Mouse (Mus musculus) intestine, postnatal 0 days (tissue): ENCODE measurements around the gene Gm20605. TPM values are rescaled to one million over a fixed set of nuclear protein-coding genes. Genes with fewer than 3 reads are reported as not detected.

Experiments
- ATAC-seq: fragments of 200-750 bp; cut with Nextera tagmentation; 2 replicates; pipeline ENCODE4 v1.8.0; 2017; ENCODE audit warnings: mild to moderate bottlenecking, moderate TSS enrichment, moderate library complexity
- H3K27ac ChIP-seq: fragments of 300-500 bp; sonication (generic); 2 replicates; pipeline ENCODE4 v1.5.1; 2014; ENCODE audit warnings: mild to moderate bottlenecking, low read depth, low read length, moderate library complexity
- H3K27me3 ChIP-seq: fragments of 300-500 bp; sonication (generic); replicated peaks from 2 replicates; pipeline ENCODE4 v1.6.1; 2014; ENCODE audit warnings: low read length, mixed read lengths; ENCODE audit not compliant: control insufficient read depth, insufficient read depth
- H3K36me3 ChIP-seq: fragments of 300-500 bp; sonication (generic); 2 replicates; pipeline ENCODE4 v1.6.1; 2014; ENCODE audit warnings: mild to moderate bottlenecking, moderate library complexity; ENCODE audit not compliant: control insufficient read depth, insufficient read depth
- H3K4me1 ChIP-seq: fragments of 300-500 bp; sonication (generic); replicated peaks from 2 replicates; pipeline ENCODE4 v1.6.1; 2014; ENCODE audit warnings: antibody characterized with exemption, low read length, mixed read lengths; ENCODE audit not compliant: control insufficient read depth, insufficient read depth
- H3K4me2 ChIP-seq: fragments of 300-500 bp; sonication (generic); replicated peaks from 2 replicates; pipeline ENCODE4 v1.6.1; 2014; ENCODE audit warnings: low read depth, mild to moderate bottlenecking, moderate library complexity
- H3K4me3 ChIP-seq: fragments of 300-500 bp; sonication (generic); 2 replicates; pipeline ENCODE4 v1.5.1; 2014; ENCODE audit warnings: low read depth, low read length
- H3K9ac ChIP-seq: fragments of 300-500 bp; sonication (generic); 2 replicates; pipeline ENCODE4 v1.6.1; 2014; ENCODE audit warnings: mild to moderate bottlenecking, low read depth, low read length
- H3K9me3 ChIP-seq: fragments of 300-500 bp; sonication (generic); 2 replicates; pipeline ENCODE4 v1.6.1; 2016; ENCODE audit warnings: mixed run types; ENCODE audit not compliant: control insufficient read depth
- CTCF ChIP-seq: sonication (generic); IDR thresholded peaks from 2 replicates; pipeline ENCODE4 v1.5.1; 2016; ENCODE audit warnings: low read depth, mild to moderate bottlenecking, control low read depth, antibody characterized with exemption, moderate library complexity
- WGBS: fragments of 180-500 bp; shearing (Covaris S2); extraction: QIAGEN DNeasy Blood & Tissue Kit; methylation state at CpG from one replicate; pipeline ENCODE4 v1.1.7; 2014; 5-methylcytosine and 5-hydroxymethylcytosine counted together
- polyA plus RNA-seq: library from polyadenylated mRNA; unstranded; fragments of >200 nt; fragmentation: Nextera tagmentation; extraction: Ambion mirVana; gene quantifications from 2 replicates; pipeline ENCODE4 v1.2.1, GENCODE M21; 2015

The Gm20605 gene
- polyA plus RNA-seq, 1 experiment from 2014 or later, result 1.3 TPM

DNA sequence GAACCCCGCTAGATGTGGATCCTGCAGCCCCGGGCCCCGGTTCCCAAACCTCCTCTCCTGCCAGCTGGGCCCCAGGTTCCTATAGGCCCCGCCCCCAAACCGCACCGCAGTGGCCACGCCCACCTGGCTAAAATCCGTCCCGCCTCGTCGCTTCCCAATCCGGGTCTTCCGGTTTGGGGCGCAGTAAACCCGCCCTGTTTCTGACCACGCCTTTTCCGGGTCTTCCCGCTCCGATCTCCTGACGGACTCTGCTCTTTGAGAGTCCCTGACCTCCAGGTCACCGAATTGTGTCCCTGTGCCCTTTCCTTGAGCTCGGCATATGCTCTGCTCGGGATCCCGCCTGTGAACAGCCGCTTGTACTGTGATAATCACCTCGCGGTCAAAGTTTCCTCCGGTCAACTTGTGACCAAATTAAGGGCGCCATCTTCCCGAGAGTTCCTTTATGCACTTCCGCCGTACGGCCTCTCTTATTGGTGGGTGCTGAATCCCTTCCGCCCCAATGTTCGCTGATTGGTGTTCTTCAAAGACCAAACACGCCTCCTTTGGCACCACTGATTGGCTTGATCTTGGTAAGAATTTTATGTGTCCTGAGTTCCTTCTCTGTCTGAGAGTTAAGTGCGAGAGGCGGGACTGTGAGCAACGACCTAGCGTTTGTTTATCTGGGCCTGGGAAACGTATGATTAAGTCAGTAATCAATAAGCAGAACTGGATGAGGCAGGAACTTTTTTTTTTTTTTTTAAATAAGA, 28.2 kb upstream of the Gm20605 start, which contains the start of gene Mospd3:
TSS of gene Mospd3 (minus strand) at position 440 of the 746 bp plus-strand sequence.
- no peak for TF ChIP-seq CTCF
- H3K4me3 ChIP-seq, result peak within 1 kb of the TSS; percentile 73
- 0 out of 2 replicates have a peak, but pooled peaks cover 7% of the 10 kb centered on the region for H3K4me1 ChIP-seq
- peak within 1 kb of the TSS; percentile 99 for H3K4me2 ChIP-seq
- peaks cover 14% of the 10 kb centered on the region for H3K36me3 ChIP-seq
- under 1% methylated on average over 41 of the region's 41 CpGs for WGBS
- peak within 1 kb of the TSS; percentile 79 for H3K9ac ChIP-seq
- no peaks in the 10 kb centered on the region for H3K9me3 ChIP-seq
- H3K27ac ChIP-seq, result peak within 1 kb of the TSS; percentile 91
- ATAC-seq, result peak; percentile 96
- no peaks in the 10 kb centered on the region for H3K27me3 ChIP-seq

GRCm38 (mm10) chr5:137601365-137601729, 27.6 kb upstream of the Gm20605 start:
- Histone ChIP-seq H3K27me3 (no peaks in the 10 kb centered on the region), H3K36me3 (peaks cover 19% of the 10 kb centered on the region), H3K27ac (peak overlapping the region; percentile 91), H3K4me1 (0 out of 2 replicates have a peak, but pooled peaks cover 7% of the 10 kb centered on the region), H3K9ac (peak overlapping the region; percentile 59), H3K4me3 (peak overlapping the region; percentile 73), H3K4me2 (peak overlapping the region; percentile 99), H3K9me3 (no peaks in the 10 kb centered on the region)
- TF ChIP-seq CTCF, result no peak
- no peak for ATAC-seq
- WGBS, result under 1% methylated on average over 22 of the region's 22 CpGs

GRCm38 (mm10) chr5:137607860-137608653, 20.9 kb upstream of the Gm20605 start:
- no peak for ATAC-seq
- Histone ChIP-seq H3K9me3 (no peaks in the 10 kb centered on the region), H3K4me3 (no peak overlapping the region), H3K27ac (no peak overlapping the region), H3K9ac (no peak overlapping the region), H3K4me1 (peaks cover 8% of the 10 kb centered on the region; the same call in 1 of the 2 replicates), H3K4me2 (0 out of 2 replicates have a peak overlapping the region, but pooled peaks have one; percentile 9), H3K27me3 (no peaks in the 10 kb centered on the region), H3K36me3 (peaks cover 22% of the 10 kb centered on the region)
- WGBS, result 45% methylated on average over 26 of the region's 26 CpGs
- TF ChIP-seq CTCF, result no peak

- 34% methylated on average over 22 of the region's 23 CpGs for WGBS
Measured at GRCm38 (mm10) chr5:137608654-137609190, 20.3 kb upstream of the Gm20605 start.

GRCm38 (mm10) chr5:137609292-137609691, 19.7 kb upstream of the Gm20605 start:
- WGBS, result 60% methylated on average over 3 of the region's 3 CpGs
- Histone ChIP-seq H3K4me3 (no peak overlapping the region), H3K4me1 (peaks cover 10% of the 10 kb centered on the region; the same call in 1 of the 2 replicates), H3K9ac (no peak overlapping the region), H3K36me3 (peaks cover 22% of the 10 kb centered on the region), H3K27ac (no peak overlapping the region), H3K4me2 (no peak overlapping the region), H3K27me3 (no peaks in the 10 kb centered on the region), H3K9me3 (no peaks in the 10 kb centered on the region)
- TF ChIP-seq CTCF, result no peak
- no peak for ATAC-seq

More at GRCm38 (mm10) chr5:137608654-137609190, 20.3 kb upstream of the Gm20605 start:
- peaks cover 10% of the 10 kb centered on the region; the same call in 1 of the 2 replicates for H3K4me1 ChIP-seq
- H3K27me3 ChIP-seq, result no peaks in the 10 kb centered on the region
- H3K9ac ChIP-seq, result no peak overlapping the region
- H3K4me3 ChIP-seq, result no peak overlapping the region
- TF ChIP-seq CTCF, result no peak
- ATAC-seq, result no peak
- no peak overlapping the region for H3K27ac ChIP-seq
- H3K4me2 ChIP-seq, result peak overlapping the region; percentile 9; the same call in 1 of the 2 replicates
- peaks cover 22% of the 10 kb centered on the region for H3K36me3 ChIP-seq
- H3K9me3 ChIP-seq, result no peaks in the 10 kb centered on the region

DNA sequence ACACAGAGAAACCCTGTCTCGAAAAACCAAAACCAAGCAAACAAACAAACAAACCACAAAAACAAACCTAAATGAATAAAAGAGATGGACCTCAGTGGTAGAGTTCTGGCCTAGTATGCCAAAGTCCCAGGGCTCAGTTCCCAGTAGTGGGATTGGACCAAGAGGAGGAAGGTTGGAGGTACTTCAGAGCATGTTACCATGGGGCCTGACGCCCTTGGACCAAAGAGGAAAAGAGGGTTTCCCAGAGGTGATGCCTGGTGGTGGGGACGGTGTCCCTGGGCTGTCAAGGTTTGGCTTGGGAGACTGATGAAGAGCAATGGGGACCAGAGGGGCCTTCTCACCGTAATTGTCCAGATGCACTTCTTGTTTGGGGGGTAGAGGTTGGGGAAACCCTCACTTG, 18.9 kb upstream of the Gm20605 start:
- ATAC-seq, result no peak
- H3K9me3 ChIP-seq, result no peaks in the 10 kb centered on the region
- no peaks in the 10 kb centered on the region for H3K27me3 ChIP-seq
- H3K4me2 ChIP-seq, result peak overlapping the region; percentile 55
- peak overlapping the region; percentile 9; the same call in 1 of the 2 replicates for H3K4me3 ChIP-seq
- H3K4me1 ChIP-seq, result peaks cover 10% of the 10 kb centered on the region; the same call in 1 of the 2 replicates
- WGBS, result 76% methylated on average over 4 of the region's 4 CpGs
- no peak for TF ChIP-seq CTCF
- H3K9ac ChIP-seq, result no peak overlapping the region
- peaks cover 18% of the 10 kb centered on the region for H3K36me3 ChIP-seq
- peak overlapping the region; percentile 64 for H3K27ac ChIP-seq
